Mouse (Mus musculus) hindbrain, postnatal 0 days (tissue): Measurements from ENCODE around the gene Mpzl1. TPM values are rescaled to one million over a fixed set of nuclear protein-coding genes. Genes with fewer than 3 reads are reported as not detected.

Experiments
- ATAC-seq: fragments of 200-750 bp; cut with Nextera tagmentation; 2 replicates; pipeline ENCODE4 v1.8.0; 2017; ENCODE audit warnings: mild to moderate bottlenecking, moderate TSS enrichment, moderate library complexity
- DNase-seq: peaks from one replicate; pipeline ENCODE4 v3.0.0-alpha.2; 2015; ENCODE audit warnings: low spot score
- H3K27ac ChIP-seq: fragments of 300-500 bp; sonication (generic); 2 replicates; pipeline ENCODE4 v1.5.1; 2014; ENCODE audit warnings: mild to moderate bottlenecking
- H3K27me3 ChIP-seq: fragments of 300-500 bp; sonication (generic); 2 replicates; pipeline ENCODE4 v1.6.1; 2014; ENCODE audit warnings: low read length, mixed read lengths; ENCODE audit not compliant: insufficient read depth
- H3K36me3 ChIP-seq: fragments of 300-500 bp; sonication (generic); 2 replicates; pipeline ENCODE4 v1.6.1; 2014; ENCODE audit warnings: low read length, mixed read lengths; ENCODE audit not compliant: insufficient read depth
- H3K4me1 ChIP-seq: fragments of 300-500 bp; sonication (generic); 2 replicates; pipeline ENCODE4 v1.6.1; 2014; ENCODE audit warnings: antibody characterized with exemption, low read length, mixed read lengths; ENCODE audit not compliant: insufficient read depth
- H3K4me2 ChIP-seq: fragments of 300-500 bp; sonication (generic); 2 replicates; pipeline ENCODE4 v1.6.1; 2014; ENCODE audit warnings: low read depth, mild to moderate bottlenecking, low read length, moderate library complexity, mixed read lengths
- H3K4me3 ChIP-seq: fragments of 300-500 bp; sonication (generic); 2 replicates; pipeline ENCODE4 v1.5.1; 2014; ENCODE audit warnings: low read length
- H3K9ac ChIP-seq: fragments of 300-500 bp; sonication (generic); replicated peaks from 2 replicates; pipeline ENCODE4 v1.6.1; 2014; ENCODE audit warnings: mild to moderate bottlenecking, low read length, moderate library complexity, mixed read lengths
- H3K9me3 ChIP-seq: fragments of 300-500 bp; sonication (generic); 2 replicates; pipeline ENCODE4 v1.6.1; 2016; ENCODE audit warnings: low read length, mixed read lengths
- CTCF ChIP-seq: IDR thresholded peaks from 2 replicates; pipeline ENCODE4 v1.5.1; 2016; ENCODE audit warnings: antibody characterized with exemption, control low read depth, low read depth
- WGBS: fragments of 180-500 bp; shearing (Covaris S2); extraction: QIAGEN DNeasy Blood & Tissue Kit; methylation state at CpG from one replicate; pipeline ENCODE4 v1.1.7; 2014; 5-methylcytosine and 5-hydroxymethylcytosine counted together
- polyA plus RNA-seq: library from polyadenylated mRNA; unstranded; fragments of >200 nt; fragmentation: Nextera tagmentation; extraction: Ambion mirVana; gene quantifications from 2 replicates; pipeline ENCODE4 v1.2.1, GENCODE M21; 2015
- total RNA-seq: library from RNA; depleted of rRNA; stranded (reverse); fragments of >200 nt; gene quantifications from 2 replicates; pipeline ENCODE4 v1.2.3, GENCODE M21; 2014

Mpzl1 gene
- total and polyA plus RNA-seq, 2 experiments from 2014 or later: 30.2 to 145 TPM

- no peak for TF ChIP-seq CTCF
- peak; percentile 29 for DNase-seq
These were observed 43.2 kb upstream of the Mpzl1 start for GRCm38 (mm10) chr1:165677558-165677957.

GRCm38 (mm10) chr1:165676993-165677392 is 42.7 kb upstream of the Mpzl1 start:
- Histone ChIP-seq H3K36me3 (no peaks in the 10 kb centered on the region), H3K27ac (no peak overlapping the region), H3K4me2 (no peak overlapping the region), H3K9me3 (no peaks in the 10 kb centered on the region), H3K9ac (no peak overlapping the region), H3K4me3 (no peak overlapping the region), H3K27me3 (no peaks in the 10 kb centered on the region), H3K4me1 (no peaks in the 10 kb centered on the region; the same call in 1 of the 2 replicates)
- no peak for TF ChIP-seq CTCF
- 52% methylated on average over 3 of the region's 3 CpGs for WGBS
- ATAC-seq (no peak), DNase-seq (no peak)

More at GRCm38 (mm10) chr1:165677558-165677957, 43.2 kb upstream of the Mpzl1 start:
- Histone ChIP-seq H3K9me3 (no peaks in the 10 kb centered on the region), H3K27ac (no peak overlapping the region), H3K4me2 (no peak overlapping the region), H3K4me3 (no peak overlapping the region), H3K9ac (no peak overlapping the region), H3K36me3 (no peaks in the 10 kb centered on the region), H3K4me1 (no peaks in the 10 kb centered on the region; the same call in 1 of the 2 replicates), H3K27me3 (no peaks in the 10 kb centered on the region)
- no peak for ATAC-seq
- 49% methylated on average over 4 of the region's 4 CpGs for WGBS

- Histone ChIP-seq H3K4me1 (no peaks in the 10 kb centered on the region; the same call in 1 of the 2 replicates), H3K9me3 (no peaks in the 10 kb centered on the region), H3K9ac (no peak overlapping the region), H3K27ac (no peak overlapping the region), H3K4me3 (no peak overlapping the region), H3K27me3 (no peaks in the 10 kb centered on the region), H3K36me3 (no peaks in the 10 kb centered on the region), H3K4me2 (no peak overlapping the region)
- ATAC-seq: no peak
- no peak for TF ChIP-seq CTCF
- 90% methylated on average over 9 of the region's 9 CpGs for WGBS
- DNase-seq: no peak
These were observed 40.8 kb upstream of the Mpzl1 start for GRCm38 (mm10) chr1:165675167-165675566.

- ATAC-seq: no peak
- Histone ChIP-seq H3K27ac (no peak overlapping the region), H3K4me2 (no peak overlapping the region), H3K4me1 (no peaks in the 10 kb centered on the region), H3K9ac (no peak overlapping the region), H3K9me3 (no peaks in the 10 kb centered on the region), H3K27me3 (no peaks in the 10 kb centered on the region), H3K4me3 (no peak overlapping the region), H3K36me3 (no peaks in the 10 kb centered on the region)
- DNase-seq: no peak
- 77% methylated on average over 9 of the region's 9 CpGs for WGBS
- TF ChIP-seq CTCF: no peak
These were observed 38.0 kb upstream of the Mpzl1 start for GRCm38 (mm10) chr1:165672355-165672754.

GRCm38 (mm10) chr1:165670056-165670455 is 35.7 kb upstream of the Mpzl1 start:
- TF ChIP-seq CTCF: no peak
- ATAC-seq (no peak), DNase-seq (no peak)
- H3K27me3 ChIP-seq: no peaks in the 10 kb centered on the region
- H3K4me3 ChIP-seq: no peak overlapping the region
- H3K36me3 ChIP-seq: no peaks in the 10 kb centered on the region
- H3K9ac ChIP-seq: no peak overlapping the region
- no peaks in the 10 kb centered on the region for H3K9me3 ChIP-seq
- H3K4me1 ChIP-seq: no peaks in the 10 kb centered on the region
- H3K4me2 ChIP-seq: no peak overlapping the region
- no peak overlapping the region for H3K27ac ChIP-seq
- 81% methylated on average over 6 of the region's 6 CpGs for WGBS

- no peak for TF ChIP-seq CTCF
- WGBS: 67% methylated on average over 4 of the region's 4 CpGs
- H3K4me2 ChIP-seq: no peak overlapping the region
- H3K4me3 ChIP-seq: no peak overlapping the region
- DNase-seq: no peak
- no peaks in the 10 kb centered on the region for H3K4me1 ChIP-seq
- H3K9ac ChIP-seq: no peak overlapping the region
- no peaks in the 10 kb centered on the region for H3K36me3 ChIP-seq
- no peaks in the 10 kb centered on the region for H3K27me3 ChIP-seq
- H3K27ac ChIP-seq: no peak overlapping the region
- no peak for ATAC-seq
- no peaks in the 10 kb centered on the region for H3K9me3 ChIP-seq
These were observed 34.6 kb upstream of the Mpzl1 start for GRCm38 (mm10) chr1:165668904-165669303.

- H3K9ac ChIP-seq: no peak overlapping the region
These were observed 33.0 kb upstream of the Mpzl1 start for GRCm38 (mm10) chr1:165667380-165667779.

More at GRCm38 (mm10) chr1:165667380-165667779, 33.0 kb upstream of the Mpzl1 start:
- no peaks in the 10 kb centered on the region for H3K36me3 ChIP-seq
- no peaks in the 10 kb centered on the region for H3K27me3 ChIP-seq
- WGBS: 62% methylated on average over 13 of the region's 13 CpGs
- H3K27ac ChIP-seq: no peak overlapping the region
- H3K4me1 ChIP-seq: no peaks in the 10 kb centered on the region
- TF ChIP-seq CTCF: no peak
- ATAC-seq: no peak
- H3K4me3 ChIP-seq: no peak overlapping the region
- no peaks in the 10 kb centered on the region for H3K9me3 ChIP-seq
- no peak overlapping the region for H3K4me2 ChIP-seq
- DNase-seq: no peak
